Mouse (Mus musculus) lung, embryonic 16.5 days (tissue): ENCODE measurements around the gene Gpr65. TPM values are rescaled to one million over a fixed set of nuclear protein-coding genes. Genes with fewer than 3 reads are reported as not detected.
"Not testable (repeated sequence)": the region's sequence is repeated elsewhere in the genome, so short reads cannot be mapped to it uniquely, and the experiment has no call there.

Experiments
- ATAC-seq: fragments of 200-750 bp; cut with Nextera tagmentation; 2 replicates; pipeline ENCODE4 v1.8.0; 2017; ENCODE audit warnings: low read depth, mild to moderate bottlenecking, moderate library complexity
- H3K27ac ChIP-seq: fragments of 300-500 bp; sonication (generic); 2 replicates; pipeline ENCODE4 v1.5.1; 2014; ENCODE audit warnings: mild to moderate bottlenecking, control low read depth, low read length
- H3K27me3 ChIP-seq: fragments of 300-500 bp; sonication (generic); 2 replicates; pipeline ENCODE4 v1.6.1; 2014; ENCODE audit warnings: low read depth, low read length, mixed read lengths; ENCODE audit not compliant: control insufficient read depth, insufficient read depth
- H3K36me3 ChIP-seq: fragments of 300-500 bp; sonication (generic); 2 replicates; pipeline ENCODE4 v1.6.1; 2014; ENCODE audit warnings: low read length; ENCODE audit not compliant: control insufficient read depth, insufficient read depth
- H3K4me1 ChIP-seq: fragments of 300-500 bp; sonication (generic); replicated peaks from 2 replicates; pipeline ENCODE4 v1.6.1; 2014; ENCODE audit warnings: low read length, mixed read lengths; ENCODE audit not compliant: control insufficient read depth, insufficient read depth
- H3K4me2 ChIP-seq: fragments of 300-500 bp; sonication (generic); 2 replicates; pipeline ENCODE4 v1.6.1; 2014; ENCODE audit warnings: low read depth, low read length, control low read depth
- H3K4me3 ChIP-seq: fragments of 300-500 bp; sonication (generic); 2 replicates; pipeline ENCODE4 v1.5.1; 2014; ENCODE audit warnings: mild to moderate bottlenecking, low read length, control low read depth
- H3K9ac ChIP-seq: fragments of 300-500 bp; sonication (generic); 2 replicates; pipeline ENCODE4 v1.6.1; 2014; ENCODE audit warnings: low read length, control low read depth
- H3K9me3 ChIP-seq: fragments of 300-500 bp; sonication (generic); 2 replicates; pipeline ENCODE4 v1.6.1; 2016; ENCODE audit warnings: low read length; ENCODE audit not compliant: control insufficient read depth
- WGBS: fragments of 180-500 bp; shearing (Covaris S2); extraction: QIAGEN DNeasy Blood & Tissue Kit; methylation state at CpG from one replicate; pipeline ENCODE4 v1.1.7; 2014; 5-methylcytosine and 5-hydroxymethylcytosine counted together
- polyA plus RNA-seq: library from polyadenylated mRNA; unstranded; fragments of >200 nt; fragmentation: Nextera tagmentation; extraction: Ambion mirVana; gene quantifications from 2 replicates; pipeline ENCODE4 v1.2.1, GENCODE M21; 2015

The Gpr65 gene
- polyA plus RNA-seq, 1 experiment from 2014 or later, result 1.6 TPM

DNA sequence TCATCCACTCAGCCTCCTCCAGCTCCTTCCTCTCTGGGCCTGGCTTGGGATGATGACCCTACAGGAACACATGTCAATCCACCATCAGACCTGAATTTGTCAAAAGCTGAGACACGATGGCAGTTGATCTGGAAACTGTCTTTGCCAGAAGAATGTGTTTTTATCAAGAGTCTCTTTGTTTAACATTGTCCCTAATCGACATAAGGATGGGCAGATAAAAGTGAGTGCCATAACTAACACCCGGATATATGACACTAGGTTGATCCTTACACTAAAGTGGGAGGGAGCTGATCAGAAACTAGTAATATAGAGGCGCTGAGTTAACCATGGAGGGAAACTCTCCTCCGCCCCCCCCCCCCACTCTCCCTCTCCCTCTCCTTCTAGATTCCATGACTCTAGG lies 33.5 kb downstream of the Gpr65 start:
- Histone ChIP-seq H3K9ac (no peak overlapping the region), H3K4me2 (no peak overlapping the region), H3K36me3 (no peaks in the 10 kb centered on the region), H3K27ac (no peak overlapping the region), H3K4me3 (no peak overlapping the region), H3K27me3 (no peaks in the 10 kb centered on the region), H3K4me1 (no peaks in the 10 kb centered on the region), H3K9me3 (no peaks in the 10 kb centered on the region)
- ATAC-seq, result no peak
- WGBS, result 59% methylated on average over 5 of the region's 5 CpGs

DNA sequence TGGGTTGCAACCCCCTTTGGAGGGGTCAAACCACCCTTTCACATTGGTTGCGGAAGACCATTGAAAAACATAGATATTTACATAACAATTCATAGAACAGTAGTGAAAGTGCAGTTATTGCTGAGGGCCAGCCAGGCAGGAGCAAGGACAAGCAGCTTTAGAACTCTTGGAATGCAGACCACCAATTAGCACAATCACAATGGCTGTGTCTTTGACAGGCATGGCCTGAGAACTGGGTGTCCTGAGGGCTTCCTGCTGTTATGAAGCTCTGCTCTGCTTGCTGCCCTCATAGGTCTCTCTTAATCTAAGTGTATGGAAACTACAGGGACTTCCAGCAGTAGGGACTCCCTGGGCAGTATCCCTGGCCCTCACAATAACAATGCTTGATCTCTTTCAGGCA lies 34.6 kb downstream of the Gpr65 start:
- H3K9ac ChIP-seq, result no peak overlapping the region
- H3K4me2 ChIP-seq, result no peak overlapping the region
- H3K27ac ChIP-seq, result no peak overlapping the region
- ATAC-seq, result no peak
- no peaks in the 10 kb centered on the region for H3K36me3 ChIP-seq
- H3K4me3 ChIP-seq, result no peak overlapping the region
- H3K4me1 ChIP-seq, result no peaks in the 10 kb centered on the region
- no peaks in the 10 kb centered on the region for H3K27me3 ChIP-seq
- WGBS, result 87% methylated on average over 1 of the region's 1 CpGs
- H3K9me3 ChIP-seq, result no peaks in the 10 kb centered on the region

DNA sequence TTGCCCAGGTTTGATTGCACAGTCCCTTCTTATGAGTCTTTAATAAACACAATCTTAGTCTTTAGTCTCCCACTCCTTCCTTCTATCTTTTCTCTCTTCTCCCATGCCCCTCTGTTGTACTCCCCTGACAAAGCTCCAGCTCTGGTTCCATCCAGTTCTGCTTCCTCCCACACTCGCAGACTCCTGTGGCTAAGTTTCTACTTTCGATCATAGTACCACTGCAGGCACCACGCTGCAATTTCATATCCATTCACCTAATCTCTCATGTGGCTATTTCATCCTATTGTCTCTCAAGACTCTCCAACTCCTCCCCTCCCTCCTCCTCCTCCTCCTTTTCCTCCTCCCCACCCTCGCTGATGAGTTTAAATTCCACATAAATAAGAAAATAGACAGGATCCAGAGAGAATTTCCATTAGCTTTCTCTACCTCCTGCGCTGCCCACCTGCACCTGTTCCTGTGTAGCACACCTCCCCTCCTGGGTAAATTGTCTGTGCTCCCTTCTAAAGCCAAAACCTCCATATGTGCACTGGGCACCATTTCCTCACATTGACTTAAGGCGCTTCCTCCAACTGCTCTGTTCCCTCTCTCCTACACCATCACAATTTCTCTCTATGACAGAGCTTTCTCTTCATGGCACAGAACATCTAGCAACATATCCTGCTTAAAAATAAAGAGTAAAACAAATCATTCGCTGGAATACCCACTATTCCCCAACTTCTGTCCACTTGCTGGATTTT lies 38.9 kb downstream of the Gpr65 start:
- Histone ChIP-seq H3K27ac (no peak overlapping the region), H3K9ac (no peak overlapping the region), H3K36me3 (no peaks in the 10 kb centered on the region), H3K4me1 (no peaks in the 10 kb centered on the region), H3K9me3 (no peaks in the 10 kb centered on the region), H3K27me3 (no peaks in the 10 kb centered on the region), H3K4me3 (no peak overlapping the region), H3K4me2 (no peak overlapping the region)
- no peak for ATAC-seq
- 85% methylated on average over 7 of the region's 7 CpGs for WGBS

DNA sequence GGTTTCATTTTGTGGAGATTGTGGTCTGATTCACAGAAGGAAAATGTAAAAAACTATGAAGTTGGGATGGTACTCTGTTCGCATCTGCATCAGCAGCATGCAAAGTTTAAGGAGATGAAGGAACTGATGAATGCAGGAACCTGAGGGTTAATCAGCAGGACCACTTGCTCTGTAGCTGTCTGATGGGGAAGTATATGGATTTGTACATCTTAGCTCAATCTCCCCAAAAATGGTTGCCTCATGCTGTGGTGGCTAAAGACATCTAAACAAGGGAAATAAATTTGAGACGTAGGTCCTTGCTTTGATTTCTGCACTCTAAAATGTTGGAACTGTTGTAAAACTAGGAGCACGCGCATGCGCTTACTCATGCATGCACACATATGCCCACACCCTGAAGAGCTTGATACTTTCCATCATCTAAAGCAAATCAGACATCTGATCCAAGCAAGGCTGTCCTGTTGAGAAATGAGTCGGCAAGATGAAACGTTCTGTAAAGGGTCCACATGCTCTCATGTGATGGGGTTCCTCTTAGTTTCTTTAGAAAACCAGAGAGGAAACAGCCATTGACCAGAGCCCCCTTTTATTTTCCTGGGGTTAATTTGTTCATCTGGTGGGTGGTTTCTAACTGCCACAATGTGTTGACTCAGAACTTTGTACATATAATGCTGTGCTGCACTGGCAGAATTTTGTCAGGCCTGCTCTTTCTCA lies 43.1 kb downstream of the Gpr65 start:
- Histone ChIP-seq H3K4me2 (no peak overlapping the region), H3K27me3 (no peaks in the 10 kb centered on the region), H3K9ac (no peak overlapping the region), H3K27ac (no peak overlapping the region), H3K9me3 (no peaks in the 10 kb centered on the region), H3K36me3 (no peaks in the 10 kb centered on the region), H3K4me3 (no peak overlapping the region), H3K4me1 (no peaks in the 10 kb centered on the region)
- ATAC-seq, result no peak
- WGBS, result 88% methylated on average over 7 of the region's 7 CpGs

DNA sequence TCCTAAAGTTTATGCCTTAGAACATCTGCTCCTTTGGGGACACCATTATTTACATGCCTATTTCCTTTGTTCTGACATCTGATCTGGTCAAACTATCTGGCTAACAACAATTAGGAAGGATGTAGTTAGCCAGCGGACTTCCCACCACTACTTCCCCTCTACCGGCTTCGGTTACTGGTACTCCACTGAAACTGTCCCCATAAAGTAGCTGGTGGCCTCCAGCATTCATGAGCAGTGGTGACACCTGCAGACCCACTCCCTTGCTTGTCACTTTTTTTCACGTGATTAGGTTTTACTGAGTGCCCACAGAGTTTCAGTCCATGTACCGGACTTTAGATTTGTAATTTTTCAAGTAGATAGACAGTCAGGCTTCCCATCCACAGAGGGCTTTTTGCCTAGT lies 47.5 kb downstream of the Gpr65 start:
- Histone ChIP-seq H3K27me3 (no peaks in the 10 kb centered on the region), H3K4me1 (no peaks in the 10 kb centered on the region), H3K4me2 (no peak overlapping the region), H3K4me3 (no peak overlapping the region), H3K27ac (no peak overlapping the region), H3K9me3 (no peaks in the 10 kb centered on the region), H3K9ac (no peak overlapping the region), H3K36me3 (no peaks in the 10 kb centered on the region)
- WGBS, result 65% methylated on average over 5 of the region's 5 CpGs
- no peak for ATAC-seq

DNA sequence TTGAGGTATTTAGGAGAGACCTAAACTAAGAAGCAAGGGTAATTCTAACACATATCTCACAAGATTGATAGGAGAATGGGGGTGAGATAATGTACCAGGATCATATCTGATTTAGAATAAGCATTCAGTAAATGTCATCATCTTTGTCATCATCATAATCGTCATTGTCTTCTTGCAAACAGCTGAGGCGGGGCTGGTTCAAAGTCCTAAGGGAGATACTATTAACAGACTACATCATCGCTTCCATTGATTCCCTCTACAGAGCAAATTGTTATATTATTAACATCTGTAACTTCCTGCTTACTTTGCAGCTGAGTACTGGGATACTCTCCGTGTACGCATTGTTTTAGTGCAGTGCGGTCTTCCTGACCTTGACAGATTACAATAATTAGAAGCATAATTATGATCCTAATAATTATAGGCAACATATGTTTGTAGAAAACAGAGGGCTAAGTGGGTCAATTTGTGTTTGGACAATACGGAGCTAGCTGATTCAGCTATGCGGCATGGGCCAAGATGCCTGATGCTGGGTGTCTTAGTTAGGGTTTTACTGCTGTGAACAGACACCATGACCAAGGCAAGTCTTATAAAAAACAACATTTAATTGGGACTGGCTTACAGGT lies 49.4 kb downstream of the Gpr65 start:
- Histone ChIP-seq H3K4me3 (no peak overlapping the region), H3K4me1 (no peaks in the 10 kb centered on the region), H3K36me3 (no peaks in the 10 kb centered on the region), H3K9ac (no peak overlapping the region), H3K9me3 (no peaks in the 10 kb centered on the region), H3K4me2 (no peak overlapping the region), H3K27me3 (no peaks in the 10 kb centered on the region), H3K27ac (no peak overlapping the region)
- ATAC-seq, result no peak
- 79% methylated on average over 8 of the region's 8 CpGs for WGBS

DNA sequence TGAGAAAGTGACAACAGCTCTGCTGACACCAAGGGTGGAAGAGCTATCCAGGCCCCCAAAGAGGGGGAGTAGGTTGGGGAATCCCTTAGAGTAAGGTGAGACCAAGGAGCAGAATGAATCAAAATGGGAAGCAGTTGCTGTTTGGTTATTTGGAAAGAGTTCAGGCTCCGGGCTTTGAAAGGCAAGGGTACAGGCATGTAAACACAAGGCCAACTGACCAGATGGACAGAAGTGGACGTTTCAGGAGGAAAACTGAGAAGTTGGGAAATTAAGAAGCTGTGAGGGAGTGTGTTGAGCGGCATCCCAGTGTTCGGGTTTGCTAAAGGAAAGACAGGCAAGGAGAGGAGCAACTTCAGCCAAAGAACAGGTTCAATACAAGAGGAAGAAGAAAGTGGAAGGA lies 54.0 kb downstream of the Gpr65 start:
- ATAC-seq, result no peak
- Histone ChIP-seq H3K36me3 (no peaks in the 10 kb centered on the region), H3K27ac (no peak overlapping the region), H3K4me3 (no peak overlapping the region), H3K9ac (no peak overlapping the region), H3K9me3 (no peaks in the 10 kb centered on the region), H3K4me1 (no peaks in the 10 kb centered on the region), H3K27me3 (no peaks in the 10 kb centered on the region), H3K4me2 (no peak overlapping the region)
- 67% methylated on average over 4 of the region's 4 CpGs for WGBS

DNA sequence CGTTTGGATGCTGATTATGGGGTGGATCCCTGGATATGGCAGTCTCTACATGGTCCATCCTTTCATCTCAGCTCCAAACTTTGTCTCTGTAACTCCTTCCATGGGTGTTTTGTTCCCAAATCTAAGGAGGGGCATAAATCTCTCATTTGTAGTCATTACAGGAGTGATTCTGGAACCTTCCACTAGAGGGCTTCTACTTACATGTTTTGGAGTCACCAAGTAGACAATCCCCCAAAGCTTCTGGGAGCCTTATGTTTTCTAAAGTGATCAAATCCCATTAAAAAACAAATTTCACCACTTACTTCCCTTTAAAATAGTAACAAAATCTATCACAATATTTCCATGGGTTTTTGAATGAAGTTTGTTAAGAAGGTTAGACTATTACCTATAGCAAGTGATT lies 55.7 kb downstream of the Gpr65 start:
- H3K36me3 ChIP-seq, H3K9ac ChIP-seq, H3K4me3 ChIP-seq, H3K9me3 ChIP-seq, H3K4me1 ChIP-seq, ATAC-seq, H3K27ac ChIP-seq, H3K4me2 ChIP-seq, H3K27me3 ChIP-seq: not testable (repeated sequence)
- no CpG with 5 or more reads among the region's 1 CpGs for WGBS
